Mouse (Mus musculus) megakaryocyte, embryonic 14.5 days (primary cell): ENCODE data around the gene Pde6h.

Experiments
- FLI1 ChIP-seq: IDR thresholded peaks from 2 replicates; pipeline ENCODE4 v1.6.1; 2012; ENCODE audit warnings: low read length, inconsistent platforms, mixed read lengths
- GATA1 ChIP-seq: IDR thresholded peaks from 3 replicates; pipeline ENCODE4 v1.6.1; 2012; ENCODE audit warnings: mixed read lengths, low read length, inconsistent platforms, borderline replicate concordance

GRCm38 (mm10) chr6:136906937-136907293 lies 16.7 kb upstream of the Pde6h start:
- TF ChIP-seq GATA1 (no peak), FLI1 (no peak)
